Mouse (Mus musculus) right cerebral cortex, postnatal 14 days (tissue): ENCODE measurements around the gene Cers6.

ENCODE experiments used
- DNase-seq: peaks from one replicate; pipeline ENCODE4 v3.0.0; 2022

Cers6 gene

DNA sequence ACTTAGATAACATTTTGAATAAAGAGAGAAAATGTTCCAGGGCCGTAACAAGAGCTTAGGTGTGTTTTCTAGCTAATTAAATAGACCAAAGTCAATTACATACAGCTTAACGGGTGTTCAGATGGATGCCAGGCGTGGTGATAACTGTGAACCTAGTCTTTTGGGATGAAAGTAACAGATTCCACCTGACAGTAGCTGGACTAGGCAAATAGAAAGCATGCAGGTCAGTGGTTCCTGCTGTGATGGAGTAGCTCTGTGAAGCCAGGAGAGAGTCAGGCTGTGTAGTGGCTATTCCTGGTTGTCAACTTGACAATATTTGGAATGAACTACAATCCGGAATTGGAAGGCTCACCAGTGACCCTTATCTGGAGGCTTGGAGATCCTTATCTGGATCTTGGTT lies 56.3 kb downstream of the Cers6 start:
- no peak for DNase-seq

DNA sequence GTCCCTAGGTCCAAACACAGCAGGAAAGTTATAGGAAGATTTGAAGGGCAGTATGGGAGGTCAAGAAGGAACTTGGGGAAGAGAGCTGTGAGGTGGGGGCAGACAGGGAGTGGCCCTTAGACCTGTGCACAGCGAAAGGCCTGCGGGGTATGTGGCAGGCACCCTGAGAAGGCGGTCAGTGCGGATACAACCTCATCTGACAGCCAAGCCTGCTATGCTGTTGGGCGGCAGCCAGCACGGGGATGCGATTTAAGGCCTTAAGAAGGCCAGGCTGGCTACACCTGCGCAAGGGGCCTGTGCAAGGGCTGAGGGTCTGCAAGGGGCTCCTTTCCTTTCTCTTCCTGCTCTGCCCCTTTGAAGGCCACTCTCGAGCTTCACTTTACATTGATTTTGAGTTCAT lies 63.1 kb downstream of the Cers6 start:
- DNase-seq: no peak

GRCm38 (mm10) chr2:68925542-68925941 lies 64.3 kb downstream of the Cers6 start:
- no peak for DNase-seq

GRCm38 (mm10) chr2:68926913-68927790 lies 65.9 kb downstream of the Cers6 start:
- DNase-seq: no peak

- no peak for DNase-seq
These were observed 71.0 kb downstream of the Cers6 start for GRCm38 (mm10) chr2:68932240-68932639.

GRCm38 (mm10) chr2:68932656-68933055 lies 71.4 kb downstream of the Cers6 start:
- DNase-seq: no peak

GRCm38 (mm10) chr2:68934651-68935050 lies 73.4 kb downstream of the Cers6 start:
- no peak for DNase-seq

DNA sequence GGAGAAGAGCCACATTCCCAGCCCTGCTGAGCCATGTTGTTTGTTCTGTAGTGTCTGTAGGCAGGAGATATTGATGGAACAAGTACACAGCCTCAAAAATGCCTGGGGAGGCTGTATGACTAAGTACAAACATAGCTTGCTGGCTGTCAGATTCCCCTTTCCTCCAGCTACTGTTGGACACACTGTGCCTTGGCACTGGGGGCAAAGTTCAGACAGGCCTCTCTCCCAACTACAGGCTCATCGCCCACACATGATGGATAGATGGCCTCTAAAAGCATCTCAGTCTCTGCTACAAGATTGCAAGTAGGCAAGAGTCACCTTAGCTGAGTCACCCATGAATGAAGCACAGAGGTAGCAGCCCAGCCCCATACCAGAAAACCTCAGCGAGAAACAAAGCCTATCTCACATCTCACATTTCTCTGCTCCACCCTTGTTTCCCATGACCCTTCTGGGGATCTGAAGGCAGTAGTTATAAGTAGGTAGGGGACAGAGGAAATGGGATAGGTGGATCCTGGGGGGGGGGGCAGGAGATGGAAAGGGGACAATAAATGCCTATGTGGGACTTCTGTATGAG lies 74.6 kb downstream of the Cers6 start:
- no peak for DNase-seq

- no peak for DNase-seq
These were observed 75.5 kb downstream of the Cers6 start for GRCm38 (mm10) chr2:68936773-68937172.

- DNase-seq: no peak
These were observed 76.6 kb downstream of the Cers6 start for GRCm38 (mm10) chr2:68937833-68938232.

DNA sequence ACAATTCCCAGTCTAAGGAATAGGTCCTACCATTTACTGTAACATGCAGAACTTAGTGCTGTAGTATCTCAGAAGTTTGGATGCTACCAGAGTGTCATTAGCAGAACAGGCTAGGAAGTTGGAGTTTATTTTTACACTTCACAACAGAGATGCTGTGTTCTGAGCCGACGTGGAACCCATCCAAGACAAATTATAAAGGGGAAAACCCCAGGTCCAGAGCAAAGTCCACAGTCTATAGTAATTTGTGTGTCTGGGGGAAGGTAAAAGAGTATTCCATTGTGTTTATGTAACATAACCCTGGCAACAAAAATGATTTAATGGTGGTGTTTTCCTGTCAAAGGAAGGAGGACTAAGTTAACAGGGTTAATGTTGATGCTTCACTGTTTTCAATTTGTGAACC lies 83.7 kb downstream of the Cers6 start:
- DNase-seq: no peak

- no peak for DNase-seq
These were observed 84.7 kb downstream of the Cers6 start for GRCm38 (mm10) chr2:68945976-68946375.

DNA sequence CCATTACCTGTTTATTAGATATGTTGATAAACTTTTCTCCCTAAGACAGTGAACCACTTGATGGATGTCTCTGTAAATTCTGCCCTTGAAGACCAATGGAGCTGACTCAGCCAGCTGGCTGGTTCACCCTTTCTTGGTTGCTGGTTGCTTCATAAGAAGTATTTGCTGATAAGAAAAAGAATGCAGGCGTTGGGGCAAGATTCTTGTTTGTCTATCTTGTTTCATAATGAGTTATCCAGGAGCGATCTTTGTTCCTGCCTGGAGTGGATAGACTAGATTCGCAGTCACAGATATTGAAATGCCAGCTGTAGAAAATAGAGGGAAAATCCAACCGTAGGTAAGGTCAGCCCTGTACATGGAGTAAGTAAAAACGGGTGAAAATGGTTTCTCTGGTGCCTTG lies 85.6 kb downstream of the Cers6 start:
- DNase-seq: no peak

DNA sequence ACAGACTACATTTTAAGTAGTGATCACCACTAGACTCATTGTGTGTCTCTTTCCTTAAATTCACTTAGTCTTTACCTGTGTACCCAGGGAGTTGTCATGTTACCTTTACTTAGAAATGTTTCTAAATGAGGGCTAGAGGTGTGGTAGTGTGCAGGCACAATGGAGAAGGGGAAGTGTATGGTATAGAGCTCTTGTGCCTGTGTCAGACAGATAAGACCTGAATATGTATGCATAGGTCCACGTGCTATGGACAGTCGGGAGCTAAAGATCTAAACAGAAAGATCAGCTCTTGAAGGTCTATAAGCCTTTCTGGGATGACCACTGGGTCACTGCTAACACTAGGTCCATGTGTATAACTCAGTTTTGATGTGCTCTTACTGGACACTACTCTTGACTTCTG lies 87.9 kb downstream of the Cers6 start:
- no peak for DNase-seq

DNA sequence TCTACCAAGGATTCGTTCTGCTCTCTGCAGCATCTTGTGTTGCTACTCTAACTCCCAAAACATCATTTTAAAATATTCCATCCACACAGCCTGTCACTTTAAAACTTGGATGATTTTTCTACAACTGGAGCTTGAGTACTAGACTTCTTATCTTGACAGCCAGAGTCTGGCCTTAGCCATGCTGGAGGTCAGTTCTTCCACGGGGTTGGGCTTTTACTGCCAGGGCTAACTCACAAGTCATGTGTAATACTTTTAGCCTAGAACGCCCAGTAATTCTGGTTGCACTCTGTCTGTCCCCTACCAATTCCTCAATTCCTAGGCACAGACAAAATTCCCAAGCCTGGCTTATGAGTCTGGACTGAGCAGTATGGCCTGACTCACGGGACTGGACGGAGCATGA lies 88.5 kb downstream of the Cers6 start:
- no peak for DNase-seq

DNA sequence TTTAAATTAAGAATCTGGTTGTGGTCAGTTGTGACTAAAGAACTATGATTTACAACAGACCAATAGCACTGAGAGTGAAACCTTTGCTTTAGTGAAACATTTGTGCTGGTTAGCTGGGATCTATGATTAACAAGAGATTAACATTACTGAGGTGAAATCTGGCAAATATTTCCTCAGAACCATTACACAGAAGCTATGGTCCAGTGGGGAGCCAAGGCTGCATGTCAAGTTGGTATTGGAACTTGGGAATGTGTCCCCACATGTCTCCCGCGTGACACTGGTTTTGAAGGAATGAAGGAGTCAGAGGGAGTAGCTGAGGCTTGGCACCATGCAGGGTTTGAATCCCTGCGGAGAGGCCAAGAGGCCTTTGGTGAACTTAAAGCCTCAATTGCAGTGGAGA lies 90.5 kb downstream of the Cers6 start:
- DNase-seq: no peak

DNA sequence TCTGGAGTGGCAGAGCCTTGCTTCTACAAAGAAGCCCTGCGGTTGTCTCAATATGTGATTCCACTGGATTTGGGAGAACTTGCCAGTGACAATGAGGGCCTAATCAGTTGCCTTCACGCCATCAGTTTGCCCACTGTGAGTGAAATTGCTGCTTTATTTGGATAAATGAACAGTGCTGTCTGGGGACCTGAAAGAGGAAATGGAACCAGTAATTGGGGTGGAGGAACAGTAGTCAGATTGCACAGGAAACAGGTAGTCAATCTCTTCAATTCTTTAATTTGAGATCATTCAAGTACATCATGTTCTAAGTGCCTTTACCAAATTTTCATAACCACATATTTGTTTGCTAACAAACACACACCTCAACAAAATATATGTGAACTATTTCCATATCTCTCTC lies 92.4 kb downstream of the Cers6 start:
- no peak for DNase-seq

DNA sequence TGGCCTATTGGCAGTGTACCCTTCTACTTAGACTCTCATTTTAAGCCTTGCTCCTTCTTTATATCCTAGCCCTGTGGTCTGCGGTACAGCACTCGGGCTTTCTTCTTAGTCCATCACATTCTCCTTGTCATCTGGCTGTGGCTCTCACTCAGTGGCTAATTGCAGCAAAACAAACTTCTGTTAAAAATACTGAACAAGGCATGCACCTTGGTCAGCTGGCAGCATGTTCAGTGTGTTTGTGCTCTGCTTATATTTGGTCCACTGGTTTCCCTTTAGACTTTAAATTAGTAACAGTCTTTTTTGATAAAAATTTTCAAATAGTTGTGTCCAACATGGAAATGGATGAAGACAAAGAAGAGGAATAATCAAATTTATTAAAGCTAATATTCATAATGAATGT lies 94.3 kb downstream of the Cers6 start:
- DNase-seq: no peak

GRCm38 (mm10) chr2:68956146-68956545 lies 94.9 kb downstream of the Cers6 start:
- no peak for DNase-seq

GRCm38 (mm10) chr2:68957831-68958230 lies 96.6 kb downstream of the Cers6 start:
- no peak for DNase-seq

- no peak for DNase-seq
These were observed 98.3 kb downstream of the Cers6 start for GRCm38 (mm10) chr2:68959573-68959972.

GRCm38 (mm10) chr2:68960060-68960459 lies 98.8 kb downstream of the Cers6 start:
- no peak for DNase-seq

DNA sequence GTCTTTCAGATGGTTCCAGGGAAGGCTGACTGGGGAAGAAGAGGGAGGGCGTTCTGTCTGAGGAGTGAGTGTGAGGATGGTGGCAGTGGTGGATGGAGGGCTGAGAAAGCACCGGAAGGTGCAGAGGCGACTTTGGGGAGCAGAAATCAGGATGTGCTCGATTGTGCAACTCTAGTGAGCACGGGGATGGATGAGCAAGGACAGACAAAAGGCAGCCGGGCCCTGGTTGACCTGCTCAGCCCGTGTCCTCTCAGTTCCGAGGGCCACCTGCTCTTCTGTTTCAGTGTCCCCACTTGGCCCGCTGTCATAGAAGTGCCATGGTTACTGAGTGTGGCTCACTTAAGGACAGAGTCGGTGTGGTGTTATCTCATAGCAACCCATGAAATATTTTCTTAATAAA lies 99.4 kb downstream of the Cers6 start:
- no peak for DNase-seq

GRCm38 (mm10) chr2:68966360-68966759 lies 105.1 kb downstream of the Cers6 start:
- no peak for DNase-seq

- DNase-seq: no peak
These were observed 106.8 kb downstream of the Cers6 start for GRCm38 (mm10) chr2:68968028-68968427.
